In the genomic region with DNA sequence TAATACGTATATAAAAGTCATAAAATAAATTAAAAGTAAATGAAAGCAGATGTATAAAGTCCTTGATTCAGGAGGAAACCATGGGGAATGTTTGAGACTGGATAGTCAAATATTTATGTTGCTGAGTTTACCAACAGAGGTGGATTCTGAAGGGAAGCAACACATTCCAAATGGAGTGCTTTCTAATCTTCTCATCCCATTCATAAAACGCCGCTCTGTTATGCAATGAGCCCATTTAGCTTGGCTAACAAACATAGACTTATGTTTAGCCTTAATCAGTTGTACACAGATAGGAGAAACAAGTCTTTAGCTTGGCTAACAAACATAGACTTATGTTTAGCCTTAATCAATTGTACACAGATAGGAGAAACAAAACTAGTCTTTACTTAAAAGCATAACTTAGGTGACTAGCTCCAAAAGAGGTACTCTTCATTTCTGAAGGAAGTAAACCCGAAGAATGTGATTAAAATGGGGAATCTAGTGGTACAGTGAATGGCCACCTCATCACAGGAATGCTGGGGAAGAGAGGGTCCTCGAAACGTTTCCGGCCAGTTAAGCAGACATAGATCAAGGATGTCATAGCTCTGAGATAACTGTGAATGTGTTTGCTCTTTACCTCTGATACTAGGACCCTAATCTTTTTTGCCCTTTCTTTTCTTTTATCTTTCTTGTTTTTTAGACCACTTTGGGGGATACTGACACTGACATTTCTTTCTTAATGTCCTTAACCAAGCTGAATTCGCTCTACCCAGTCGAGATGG, we compare ENCODE assay signal across 9 mouse cellular contexts. TPM values are rescaled to one million over a fixed set of nuclear protein-coding genes. Genes with fewer than 3 reads are reported as not detected.
A peak's percentile ranks its signal among the peaks of the same experiment; 100 is the strongest.
DNase-seq lines count a peak whose midpoint lies in the region; ATAC-seq lines count a peak whose summit lies in the region.
"Had no signal": no experiment of that assay in that cellular context is flagged by ENCODE, and none has a peak within 500 bp of the region (broad histone marks: within the 10 kb centered on the region; RNA-seq: fewer than 3 reads in every experiment).

No protein-coding gene starts in this region.

- no peaks in the 10 kb centered on the region for H3K9me3 ChIP-seq in kidney, embryonic 16.5 days (ENCODE audit: low read length)
- 0 out of 2 replicates have a peak, but pooled peaks cover 2% of the 10 kb centered on the region for H3K9me3 ChIP-seq in embryonic facial prominence, embryonic 14.5 days (ENCODE audit: control insufficient read depth, low read length)
- no peaks in the 10 kb centered on the region for H3K9me3 ChIP-seq in hindbrain, embryonic 14.5 days (ENCODE audit: control insufficient read depth, low read length)
- H3K9me3 ChIP-seq in neural tube, embryonic 15.5 days (replicated peaks) = no peaks in the 10 kb centered on the region

- DNase-seq in kidney, postnatal 14 days = no peak
- DNase-seq in embryonic facial prominence, embryonic 14.5 days (ENCODE audit: low spot score) = no peak
- DNase-seq in hindbrain, embryonic 14.5 days (ENCODE audit: low spot score) = peak; percentile 42
- DNase-seq in ovary, postnatal 10 days (ENCODE audit: low spot score) = no peak

- H3K36me3 ChIP-seq in kidney, embryonic 16.5 days (ENCODE audit: insufficient read depth, low read length) = no peaks in the 10 kb centered on the region
- H3K36me3 ChIP-seq in embryonic facial prominence, embryonic 14.5 days (ENCODE audit: control insufficient read depth, insufficient read depth, low read length) = no peaks in the 10 kb centered on the region
- H3K36me3 ChIP-seq in hindbrain, embryonic 14.5 days (replicated peaks; ENCODE audit: control insufficient read depth, insufficient read depth) = no peaks in the 10 kb centered on the region
- no peaks in the 10 kb centered on the region for H3K36me3 ChIP-seq in neural tube, embryonic 15.5 days

- 58% methylated on average over 9 of the region's 9 CpGs for WGBS in kidney, embryonic 16.5 days
- 61% methylated on average over 9 of the region's 9 CpGs for WGBS in embryonic facial prominence, embryonic 14.5 days
- 41% methylated on average over 9 of the region's 9 CpGs for WGBS in hindbrain, embryonic 14.5 days
- 24% methylated on average over 9 of the region's 9 CpGs for WGBS in neural tube, embryonic 15.5 days

- no peaks in the 10 kb centered on the region for H3K4me1 ChIP-seq in kidney, embryonic 16.5 days (ENCODE audit: insufficient read depth, low read length)
- H3K4me1 ChIP-seq in embryonic facial prominence, embryonic 14.5 days (ENCODE audit: control insufficient read depth, insufficient read depth, low read length) = peaks cover 8% of the 10 kb centered on the region
- H3K4me1 ChIP-seq in hindbrain, embryonic 14.5 days (replicated peaks; ENCODE audit: control insufficient read depth, insufficient read depth, low read length) = peaks cover 9% of the 10 kb centered on the region
- H3K4me1 ChIP-seq in neural tube, embryonic 15.5 days = peaks cover 6% of the 10 kb centered on the region; the same call in 1 of the 2 replicates

- H3K27me3 ChIP-seq in kidney, embryonic 16.5 days (ENCODE audit: insufficient read depth, low read length) = 0 out of 2 replicates have a peak, but pooled peaks cover 2% of the 10 kb centered on the region
- peaks cover 16% of the 10 kb centered on the region; the same call in 1 of the 2 replicates for H3K27me3 ChIP-seq in embryonic facial prominence, embryonic 14.5 days (replicated peaks; ENCODE audit: control insufficient read depth, insufficient read depth, low read length)
- H3K27me3 ChIP-seq in hindbrain, embryonic 14.5 days (ENCODE audit: control insufficient read depth, insufficient read depth, low read length) = no peaks in the 10 kb centered on the region
- no peaks in the 10 kb centered on the region for H3K27me3 ChIP-seq in neural tube, embryonic 15.5 days (replicated peaks)

- no peak overlapping the region; the same call in 1 of the 2 replicates for H3K4me3 ChIP-seq in kidney, embryonic 16.5 days (ENCODE audit: low read length)
- H3K4me3 ChIP-seq in embryonic facial prominence, embryonic 14.5 days (ENCODE audit: low read depth, low read length) = peak overlapping the region; percentile 45; the same call in 1 of the 2 replicates
- H3K4me3 ChIP-seq in hindbrain, embryonic 14.5 days (replicated peaks; ENCODE audit: low read length) = peak overlapping the region; percentile 60
- H3K4me3 ChIP-seq in neural tube, embryonic 15.5 days (replicated peaks) = peak overlapping the region; percentile 64

- H3K9ac ChIP-seq in kidney, embryonic 16.5 days (replicated peaks; ENCODE audit: low read length) = no peak overlapping the region
- no peak overlapping the region for H3K9ac ChIP-seq in embryonic facial prominence, embryonic 14.5 days (ENCODE audit: low read depth, low read length)
- peak overlapping the region; percentile 85 for H3K9ac ChIP-seq in hindbrain, embryonic 14.5 days
- peak overlapping the region; percentile 72 for H3K9ac ChIP-seq in neural tube, embryonic 15.5 days (replicated peaks)

- H3K27ac ChIP-seq in kidney, embryonic 16.5 days (ENCODE audit: low read length) = no peak overlapping the region
- H3K27ac ChIP-seq in embryonic facial prominence, embryonic 14.5 days (replicated peaks; ENCODE audit: low read depth, low read length) = no peak overlapping the region
- H3K27ac ChIP-seq in hindbrain, embryonic 14.5 days = peak overlapping the region; percentile 93
- H3K27ac ChIP-seq in neural tube, embryonic 15.5 days (replicated peaks) = peak overlapping the region; percentile 93

- no peak for ATAC-seq in kidney, embryonic 16.5 days (ENCODE audit: low FRiP score, low TSS enrichment)
- no peak for ATAC-seq in embryonic facial prominence, embryonic 14.5 days (ENCODE audit: low read depth)
- no peak for ATAC-seq in hindbrain, embryonic 14.5 days (ENCODE audit: low FRiP score)
- no peak for ATAC-seq in neural tube, embryonic 15.5 days (ENCODE audit: low FRiP score)
- no peak for ATAC-seq in erythroid progenitor cell, adult 5-6 weeks (replicated peaks; ENCODE audit: low FRiP score, poor library complexity, severe bottlenecking)

- 0 out of 2 replicates have a peak overlapping the region, but pooled peaks have one; percentile 67 for H3K4me2 ChIP-seq in kidney, embryonic 16.5 days (replicated peaks; ENCODE audit: low read depth, low read length)
- peak overlapping the region; percentile 82; the same call in 1 of the 2 replicates for H3K4me2 ChIP-seq in embryonic facial prominence, embryonic 14.5 days (ENCODE audit: low read depth, low read length)
- peak overlapping the region; percentile 58 for H3K4me2 ChIP-seq in hindbrain, embryonic 14.5 days (replicated peaks)
- peak overlapping the region; percentile 70 for H3K4me2 ChIP-seq in neural tube, embryonic 15.5 days

RNA-seq across cellular contexts. Expression of gene Rab3c, which starts 1.6 kb away (rescaled TPM):
- polyA plus RNA-seq in kidney, embryonic 16.5 days (2015; fragmentation: Nextera tagmentation; extraction: Ambion mirVana) = 0.56 and 1.5 TPM in 2 replicates
- 2.9 and 3.0 TPM in 2 replicates for polyA plus RNA-seq in embryonic facial prominence, embryonic 14.5 days (2014; fragmentation: Nextera tagmentation; extraction: Ambion mirVana)
- polyA plus RNA-seq in hindbrain, embryonic 14.5 days (2014; fragmentation: Nextera tagmentation; extraction: Ambion mirVana) = 175 and 177 TPM in 2 replicates
- polyA plus RNA-seq in neural tube, embryonic 15.5 days (2015; fragmentation: Nextera tagmentation; extraction: Ambion mirVana) = 174 and 215 TPM in 2 replicates
- total RNA-seq in erythroid progenitor cell, adult 5-6 weeks (2015; ENCODE audit: low replicate concordance) = not detected in 2 replicates
- under 0.01 TPM in 1 of 2 replicates, not detected in the other for total RNA-seq in erythroid progenitor cell, adult 5-6 weeks (2017; ENCODE audit: low replicate concordance)
- total RNA-seq: hematopoietic stem cell, adult 5-6 weeks; monocyte, adult 5-6 weeks had no signal

Comparison
In these comparisons a context has a peak if more than half of its experiments do, and no peak if none do; other contexts are left out.
1. H3K27ac ChIP-seq: peak in hindbrain, embryonic 14.5 days (single experiment) and neural tube, embryonic 15.5 days (single experiment); none in kidney, embryonic 16.5 days (single experiment) and embryonic facial prominence, embryonic 14.5 days (single experiment).
2. H3K9ac ChIP-seq: peak in hindbrain, embryonic 14.5 days (single experiment) and neural tube, embryonic 15.5 days (single experiment); none in kidney, embryonic 16.5 days (single experiment) and embryonic facial prominence, embryonic 14.5 days (single experiment).
3. RNA of gene Rab3c, which starts 1.6 kb away (polyA plus RNA-seq): 174 to 215 TPM in neural tube, embryonic 15.5 days and 175 to 177 TPM in hindbrain, embryonic 14.5 days; 2.9 to 3.0 TPM in embryonic facial prominence, embryonic 14.5 days and 0.56 to 1.5 TPM in kidney, embryonic 16.5 days; every median in the first group is over 10 times any median in the second.
4. Peak in every context shown above with its lines, with median percentiles within 50 percentile points of each other: H3K4me2 ChIP-seq.